Mouse (Mus musculus) embryonic facial prominence, embryonic 13.5 days (tissue): ENCODE measurements around the gene Atl1. TPM values are rescaled to one million over a fixed set of nuclear protein-coding genes. Genes with fewer than 3 reads are reported as not detected.

Source experiments
- ATAC-seq: fragments of 200-750 bp; cut with Nextera tagmentation; 2 replicates; pipeline ENCODE4 v1.8.0; 2017; ENCODE audit warnings: low read depth; ENCODE audit not compliant: insufficient number of reproducible peaks, insufficient read depth, low FRiP score, low TSS enrichment
- H3K27ac ChIP-seq: fragments of 300-500 bp; sonication (generic); 2 replicates; pipeline ENCODE4 v1.5.1; 2015; ENCODE audit warnings: moderate library complexity, mild to moderate bottlenecking, inconsistent platforms
- H3K27me3 ChIP-seq: fragments of 300-500 bp; sonication (generic); 2 replicates; pipeline ENCODE4 v1.6.1; 2015; ENCODE audit warnings: mild to moderate bottlenecking, inconsistent platforms
- H3K36me3 ChIP-seq: fragments of 300-500 bp; sonication (generic); 2 replicates; pipeline ENCODE4 v1.6.1; 2015; ENCODE audit warnings: mild to moderate bottlenecking, inconsistent platforms
- H3K4me1 ChIP-seq: fragments of 300-500 bp; sonication (generic); 2 replicates; pipeline ENCODE4 v1.6.1; 2015; ENCODE audit warnings: inconsistent platforms
- H3K4me2 ChIP-seq: fragments of 300-500 bp; sonication (generic); 2 replicates; pipeline ENCODE4 v1.6.1; 2015; ENCODE audit warnings: moderate library complexity, mild to moderate bottlenecking, inconsistent platforms
- H3K4me3 ChIP-seq: fragments of 300-500 bp; sonication (generic); 2 replicates; pipeline ENCODE4 v1.5.1; 2015; ENCODE audit warnings: mild to moderate bottlenecking, inconsistent platforms
- H3K9ac ChIP-seq: fragments of 300-500 bp; sonication (generic); 2 replicates; pipeline ENCODE4 v1.6.1; 2015; ENCODE audit warnings: mild to moderate bottlenecking, inconsistent platforms
- H3K9me3 ChIP-seq: fragments of 300-500 bp; sonication (generic); 2 replicates; pipeline ENCODE4 v1.6.1; 2016; ENCODE audit warnings: inconsistent platforms
- WGBS: fragments of 180-500 bp; shearing (Covaris S2); methylation state at CpG from one replicate; pipeline ENCODE4 v1.1.7; 2015; ENCODE audit warnings: mixed read lengths; 5-methylcytosine and 5-hydroxymethylcytosine counted together
- polyA plus RNA-seq: library from polyadenylated mRNA; unstranded; fragments of >200 nt; fragmentation: Nextera tagmentation; extraction: Ambion mirVana; gene quantifications from 2 replicates; pipeline ENCODE4 v1.2.1, GENCODE M21; 2015

The Atl1 gene
- 5.5 and 6.6 TPM in 2 replicates for polyA plus RNA-seq

DNA sequence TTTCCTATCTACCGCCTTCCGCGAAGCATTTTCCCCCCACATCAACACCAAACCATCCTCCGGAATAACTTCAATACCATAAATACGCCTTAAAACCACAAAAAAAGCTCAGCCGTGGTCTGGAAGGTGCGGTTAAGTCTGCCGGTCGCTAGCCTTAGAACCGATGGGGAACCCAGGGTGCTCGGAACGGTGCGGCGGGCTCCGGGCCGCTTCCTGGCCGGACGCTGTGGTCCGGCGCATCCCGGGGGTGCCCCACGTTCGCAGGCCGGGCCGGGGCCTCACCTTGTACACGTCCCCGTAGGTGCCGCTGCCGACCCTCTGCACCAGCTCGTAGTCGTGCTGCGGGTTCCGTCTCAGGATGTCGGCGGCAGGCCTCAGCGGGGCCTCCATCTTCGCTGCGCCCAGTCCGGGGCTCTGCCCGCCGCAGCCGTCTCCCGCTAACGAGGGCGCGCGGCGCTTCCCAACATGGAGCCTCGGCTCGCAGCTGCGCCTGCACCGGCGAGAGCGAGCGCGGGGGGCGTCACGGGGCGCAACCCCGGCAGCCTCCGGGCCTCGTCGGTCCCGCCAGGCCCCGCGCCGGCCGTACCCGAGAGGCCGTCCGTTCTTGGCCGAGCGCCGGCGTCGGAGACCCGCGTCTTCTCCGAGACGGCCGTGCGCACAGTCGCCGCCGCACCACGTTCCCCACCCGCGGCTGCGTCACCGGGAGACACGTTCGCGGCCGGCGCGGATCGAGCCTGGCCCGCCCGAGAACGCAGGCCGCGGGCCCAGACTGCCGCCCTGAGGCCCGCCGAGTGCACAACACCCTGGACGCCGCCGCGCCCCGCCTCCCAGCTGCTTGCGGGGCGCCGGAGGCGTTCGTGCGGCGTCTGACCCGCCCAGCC is at the start of gene Atl1, which contains the start of gene Map4k5:
Gene Atl1, plus strand, starts transcription at position 244 of the 881 bp plus-strand sequence.
Gene Map4k5, minus strand, starts transcription at position 830 of the 881 bp plus-strand sequence.
- H3K9me3 ChIP-seq, result no peaks in the 10 kb centered on the region
- H3K4me2 ChIP-seq, result peak within 1 kb of the TSS; percentile 72
- H3K27me3 ChIP-seq, result no peaks in the 10 kb centered on the region
- no peaks in the 10 kb centered on the region for H3K36me3 ChIP-seq
- peak; percentile 90 for ATAC-seq
- peak within 1 kb of the TSS; percentile 98 for H3K9ac ChIP-seq
- under 1% methylated on average over 108 of the region's 118 CpGs for WGBS
- H3K27ac ChIP-seq, result peak within 1 kb of the TSS; percentile 95
- peaks cover 39% of the 10 kb centered on the region for H3K4me1 ChIP-seq
- H3K4me3 ChIP-seq, result peak within 1 kb of the TSS; percentile 74

DNA sequence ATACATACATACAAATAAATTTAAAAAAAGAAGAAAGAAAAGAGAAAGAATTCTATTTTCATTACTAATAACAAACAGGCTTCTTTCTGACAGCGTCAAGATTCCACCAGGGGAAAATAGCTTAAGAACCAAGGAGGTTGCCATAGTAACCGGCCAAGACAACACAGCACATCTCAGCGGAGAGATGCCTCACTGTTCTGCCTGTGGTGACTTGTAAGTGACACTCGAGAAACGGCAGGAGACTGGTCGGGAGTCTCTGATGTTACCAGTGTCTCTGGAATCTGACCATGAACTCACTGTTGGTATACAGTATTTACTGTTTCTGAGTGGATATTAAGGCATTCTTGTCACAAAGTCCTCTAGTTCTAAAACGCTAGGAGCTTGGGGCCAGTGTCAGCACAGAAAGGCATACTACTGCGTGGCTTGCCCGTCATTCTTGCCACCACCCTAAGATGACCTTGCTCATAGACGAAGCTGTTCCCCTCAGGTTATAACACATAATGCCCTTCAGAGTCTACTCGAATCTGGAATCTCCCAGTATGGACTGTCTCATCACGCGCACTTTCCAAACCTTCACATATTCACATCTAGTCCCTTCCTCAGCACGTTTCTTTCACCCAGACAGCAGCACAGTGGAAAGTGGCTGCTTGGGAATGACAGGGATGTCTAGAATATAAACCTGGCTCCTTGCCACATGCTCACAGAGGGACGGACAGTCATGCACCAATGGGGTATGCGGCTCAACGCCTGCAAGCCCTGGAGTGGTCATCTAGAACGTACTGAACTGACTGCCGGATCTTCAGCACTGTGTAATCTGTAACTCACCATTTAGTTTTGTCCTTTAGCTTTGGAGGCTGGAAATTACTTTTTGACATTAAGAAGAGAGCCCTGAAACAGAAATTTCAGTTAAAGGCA is 48.6 kb upstream of the Atl1 start:
- no peak for ATAC-seq
- Histone ChIP-seq H3K4me3 (no peak overlapping the region), H3K9me3 (no peaks in the 10 kb centered on the region), H3K27ac (peak overlapping the region; percentile 33; the same call in 1 of the 2 replicates), H3K9ac (no peak overlapping the region), H3K36me3 (peaks cover 62% of the 10 kb centered on the region), H3K4me2 (no peak overlapping the region), H3K27me3 (no peaks in the 10 kb centered on the region), H3K4me1 (peaks cover 7% of the 10 kb centered on the region)
- 57% methylated on average over 19 of the region's 19 CpGs for WGBS

DNA sequence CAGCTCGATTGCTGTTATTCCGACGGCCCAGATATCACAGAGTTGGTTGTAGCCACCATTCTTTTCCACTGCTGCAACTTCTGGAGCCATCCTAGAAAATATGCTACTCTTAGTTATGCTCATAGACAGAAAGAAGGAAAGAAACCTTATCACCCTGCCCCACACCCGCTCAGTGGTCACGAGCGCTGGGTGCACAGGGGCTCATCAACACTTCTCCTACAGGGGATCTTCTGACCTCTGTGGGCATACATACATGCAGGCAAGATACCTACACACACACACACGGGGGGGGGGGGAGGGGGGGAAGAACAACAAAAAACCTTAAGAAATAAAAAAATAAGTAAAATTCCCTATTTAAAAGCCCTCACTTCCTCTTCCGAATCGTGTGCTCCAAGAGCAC is 46.7 kb upstream of the Atl1 start:
- Histone ChIP-seq H3K4me2 (no peak overlapping the region), H3K4me3 (no peak overlapping the region), H3K27ac (no peak overlapping the region), H3K27me3 (no peaks in the 10 kb centered on the region), H3K36me3 (peaks cover 57% of the 10 kb centered on the region), H3K9me3 (no peaks in the 10 kb centered on the region), H3K9ac (no peak overlapping the region), H3K4me1 (peaks cover 7% of the 10 kb centered on the region)
- no peak for ATAC-seq
- WGBS, result 88% methylated on average over 9 of the region's 9 CpGs

DNA sequence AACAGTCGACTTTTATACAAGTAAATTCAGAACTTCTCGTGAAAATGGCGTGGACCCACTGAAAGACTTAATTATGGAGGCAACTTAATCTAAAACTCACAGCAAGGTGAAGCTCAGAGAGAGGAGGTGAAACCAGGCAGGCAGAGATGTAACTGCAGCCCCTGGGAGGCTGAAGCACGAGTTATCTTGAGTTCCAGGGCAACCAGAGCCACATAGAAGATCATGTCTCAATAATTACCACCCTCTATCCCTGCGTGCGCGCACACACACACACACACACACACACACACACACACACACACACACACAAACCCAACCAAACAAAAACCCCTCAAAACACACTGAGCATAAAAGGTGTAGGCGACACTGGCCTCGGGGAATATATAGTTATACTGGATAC is 45.9 kb upstream of the Atl1 start:
- WGBS, result 88% methylated on average over 9 of the region's 9 CpGs
- no peak overlapping the region for H3K27ac ChIP-seq
- ATAC-seq, result no peak
- peaks cover 57% of the 10 kb centered on the region for H3K36me3 ChIP-seq
- peaks cover 7% of the 10 kb centered on the region for H3K4me1 ChIP-seq
- H3K4me3 ChIP-seq, result no peak overlapping the region
- no peak overlapping the region for H3K4me2 ChIP-seq
- no peak overlapping the region for H3K9ac ChIP-seq
- H3K27me3 ChIP-seq, result no peaks in the 10 kb centered on the region
- no peaks in the 10 kb centered on the region for H3K9me3 ChIP-seq

DNA sequence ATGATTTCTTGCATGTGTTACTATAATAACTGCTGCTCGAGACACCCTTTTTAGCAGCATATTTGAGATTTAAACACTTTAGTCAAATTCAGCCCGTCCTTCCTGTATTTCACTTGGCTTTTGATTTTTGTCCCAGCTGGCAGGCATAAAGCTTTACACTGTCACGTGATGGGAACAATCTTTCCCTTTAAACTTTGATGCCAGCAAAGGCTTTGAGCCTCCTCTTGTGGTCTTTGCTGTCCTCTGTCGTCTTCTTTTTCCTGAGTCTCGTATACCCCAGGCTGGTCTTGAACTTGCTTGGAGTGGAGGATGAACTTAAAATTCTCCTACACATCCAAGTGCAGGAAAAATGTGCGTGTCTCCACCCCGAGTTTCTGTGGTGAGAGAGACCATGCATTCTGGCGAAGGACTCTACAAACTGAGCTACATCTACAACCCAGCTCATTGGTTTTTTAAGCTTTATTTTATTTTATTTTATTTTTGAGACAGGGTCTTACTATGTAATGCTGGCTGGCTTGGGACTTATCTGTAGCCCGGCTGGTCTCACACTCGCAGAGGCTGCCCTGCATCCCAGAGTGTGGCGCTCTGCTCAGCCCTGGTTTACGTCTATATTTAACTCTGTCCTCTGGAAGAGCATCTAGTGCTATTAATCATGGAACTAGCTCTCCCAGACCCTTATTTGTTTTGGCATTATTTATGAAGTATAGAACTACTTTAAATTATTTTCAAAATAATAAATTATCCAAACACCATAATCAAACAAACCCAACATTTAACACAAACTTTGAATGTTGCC is 44.1 kb upstream of the Atl1 start:
- H3K27me3 ChIP-seq, result no peaks in the 10 kb centered on the region
- H3K4me3 ChIP-seq, result no peak overlapping the region
- H3K9me3 ChIP-seq, result no peaks in the 10 kb centered on the region
- WGBS, result 84% methylated on average over 12 of the region's 12 CpGs
- peaks cover 66% of the 10 kb centered on the region for H3K36me3 ChIP-seq
- no peak overlapping the region for H3K9ac ChIP-seq
- no peak overlapping the region for H3K27ac ChIP-seq
- H3K4me1 ChIP-seq, result peaks cover 7% of the 10 kb centered on the region
- no peak for ATAC-seq
- H3K4me2 ChIP-seq, result no peak overlapping the region

DNA sequence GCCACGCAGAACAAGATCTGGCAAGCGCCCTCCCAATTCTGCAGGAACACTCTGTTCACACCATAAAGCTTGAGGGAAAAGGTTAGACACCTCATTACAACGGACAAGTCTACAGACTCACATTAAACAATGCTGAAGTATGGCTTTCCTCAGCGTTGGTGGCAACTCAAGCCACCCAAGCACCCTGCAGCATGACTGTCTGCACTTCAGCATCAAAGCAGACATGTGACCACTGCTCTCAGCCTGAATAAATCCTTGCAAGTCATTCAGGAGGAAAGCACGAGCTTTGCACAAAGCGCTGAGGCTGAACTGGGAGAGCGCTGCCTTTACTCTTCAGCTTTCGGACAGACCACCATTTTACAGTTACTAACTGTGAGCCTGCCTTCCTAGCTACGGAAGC is 40.1 kb upstream of the Atl1 start:
- ATAC-seq, result no peak
- Histone ChIP-seq H3K4me1 (no peaks in the 10 kb centered on the region), H3K9me3 (no peaks in the 10 kb centered on the region), H3K36me3 (peaks cover 54% of the 10 kb centered on the region), H3K27ac (no peak overlapping the region), H3K9ac (no peak overlapping the region), H3K4me3 (no peak overlapping the region), H3K27me3 (no peaks in the 10 kb centered on the region), H3K4me2 (no peak overlapping the region)
- 88% methylated on average over 9 of the region's 9 CpGs for WGBS

DNA sequence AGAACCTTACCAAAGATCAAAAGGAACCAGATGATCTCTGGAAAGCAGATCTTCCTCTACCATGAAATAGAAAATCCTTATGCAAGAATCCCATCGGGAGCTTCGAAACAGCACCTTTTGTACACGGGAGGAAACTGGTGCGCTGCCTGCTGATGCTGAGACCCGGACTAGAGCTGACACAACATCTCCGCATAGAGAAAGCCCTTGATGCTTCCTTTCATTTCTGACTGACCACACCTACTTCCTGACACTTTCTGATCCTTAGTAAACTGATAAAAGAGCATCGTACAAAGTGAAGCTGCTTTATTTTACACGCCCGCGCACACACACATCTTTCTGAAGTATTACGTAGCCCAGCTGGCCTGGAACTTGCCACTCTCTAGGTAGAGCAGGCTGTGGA is 39.0 kb upstream of the Atl1 start:
- Histone ChIP-seq H3K27me3 (no peaks in the 10 kb centered on the region), H3K4me3 (no peak overlapping the region), H3K27ac (no peak overlapping the region), H3K4me2 (no peak overlapping the region), H3K9me3 (no peaks in the 10 kb centered on the region), H3K4me1 (no peaks in the 10 kb centered on the region), H3K36me3 (peaks cover 52% of the 10 kb centered on the region), H3K9ac (no peak overlapping the region)
- WGBS, result 84% methylated on average over 11 of the region's 11 CpGs
- ATAC-seq, result no peak

DNA sequence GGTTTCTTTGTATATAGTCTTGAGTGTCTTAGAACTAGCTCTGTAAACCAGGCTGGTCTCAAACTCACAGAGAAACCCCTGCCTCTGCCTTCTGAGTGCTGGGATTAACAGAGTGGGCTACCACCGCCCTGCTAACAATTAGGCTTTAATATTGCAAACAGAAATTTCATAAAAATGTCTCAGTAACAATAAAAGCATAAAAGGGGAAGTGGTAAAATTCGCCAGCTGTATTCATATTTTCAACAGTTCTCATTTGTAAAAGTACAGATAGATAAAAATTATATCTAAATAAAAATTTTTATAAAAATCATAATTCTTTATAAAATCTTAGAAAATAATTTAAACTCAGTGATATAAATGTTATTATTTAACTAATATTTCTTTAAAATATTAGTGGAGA is 38.5 kb upstream of the Atl1 start:
- no peak overlapping the region for H3K9ac ChIP-seq
- H3K27me3 ChIP-seq, result no peaks in the 10 kb centered on the region
- 91% methylated on average over 2 of the region's 2 CpGs for WGBS
- no peak overlapping the region for H3K4me2 ChIP-seq
- no peak overlapping the region for H3K27ac ChIP-seq
- 0 out of 2 replicates have a peak, but pooled peaks cover 4% of the 10 kb centered on the region for H3K4me1 ChIP-seq
- no peak overlapping the region for H3K4me3 ChIP-seq
- no peak for ATAC-seq
- H3K9me3 ChIP-seq, result no peaks in the 10 kb centered on the region
- peaks cover 49% of the 10 kb centered on the region for H3K36me3 ChIP-seq

DNA sequence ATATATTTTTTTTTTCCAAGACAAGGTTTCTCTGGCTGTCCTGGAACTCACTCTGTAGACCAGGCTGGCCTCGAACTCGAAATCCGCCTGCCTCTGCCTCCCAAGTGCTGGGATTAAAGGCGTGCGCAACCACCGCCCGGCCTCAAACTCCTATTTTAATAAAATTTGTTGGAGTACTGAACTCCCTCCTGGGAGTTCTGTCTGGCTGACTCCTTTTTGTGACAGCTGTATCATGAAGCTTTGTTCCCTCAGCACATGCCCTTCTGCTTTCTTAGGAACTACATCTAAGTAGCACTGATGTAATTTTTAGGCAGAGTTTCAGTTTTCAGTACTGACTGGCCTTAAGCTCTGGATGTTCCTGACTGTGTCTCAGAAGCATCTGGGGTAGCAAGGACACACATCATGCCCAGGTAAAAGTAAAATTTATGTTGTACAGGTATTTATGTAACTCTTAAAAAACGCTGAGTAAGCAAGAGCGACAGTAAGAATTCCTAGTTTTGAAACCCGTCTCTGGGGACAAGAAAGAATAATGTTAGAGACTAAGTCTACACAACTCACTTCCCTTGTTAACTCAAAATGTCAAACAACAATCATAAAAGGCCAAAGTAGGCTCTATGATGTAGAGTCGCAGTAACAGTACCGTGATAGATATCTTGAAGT is 36.6 kb upstream of the Atl1 start:
- WGBS, result 94% methylated on average over 12 of the region's 12 CpGs
- Histone ChIP-seq H3K27me3 (no peaks in the 10 kb centered on the region), H3K9ac (no peak overlapping the region), H3K9me3 (no peaks in the 10 kb centered on the region), H3K4me2 (no peak overlapping the region), H3K4me1 (0 out of 2 replicates have a peak, but pooled peaks cover 4% of the 10 kb centered on the region), H3K27ac (no peak overlapping the region), H3K4me3 (no peak overlapping the region), H3K36me3 (peaks cover 41% of the 10 kb centered on the region)
- no peak for ATAC-seq

DNA sequence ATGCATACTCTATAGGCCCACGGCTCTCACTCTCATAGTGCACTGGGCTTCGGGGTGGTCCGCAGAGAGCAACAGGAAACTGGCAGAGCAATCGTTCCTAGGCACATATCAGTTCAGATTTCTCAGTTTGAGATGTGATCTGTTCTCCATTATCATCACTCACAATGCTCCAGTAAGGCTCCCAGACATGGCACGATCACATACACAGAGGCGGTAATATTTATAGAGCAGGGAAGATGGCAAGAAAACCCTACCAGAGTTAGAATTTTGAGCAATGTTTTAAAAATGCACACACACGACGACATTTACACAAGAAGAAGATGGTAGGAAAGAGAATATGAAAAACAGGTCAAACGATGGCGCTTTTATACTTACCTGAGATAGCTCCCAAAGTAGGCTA is 36.0 kb upstream of the Atl1 start:
- Histone ChIP-seq H3K27ac (no peak overlapping the region), H3K9ac (no peak overlapping the region), H3K9me3 (no peaks in the 10 kb centered on the region), H3K27me3 (no peaks in the 10 kb centered on the region), H3K4me3 (no peak overlapping the region), H3K4me1 (0 out of 2 replicates have a peak, but pooled peaks cover 4% of the 10 kb centered on the region), H3K4me2 (no peak overlapping the region), H3K36me3 (peaks cover 37% of the 10 kb centered on the region)
- no peak for ATAC-seq
- WGBS, result 91% methylated on average over 10 of the region's 10 CpGs
